Comparison of ENCODE assay signal across 16 mouse cellular contexts in genomic region chr2:28961024-28961585, GRCm38 (mm10). TPM values are rescaled to one million over a fixed set of nuclear protein-coding genes. Genes with fewer than 3 reads are reported as not detected.
DNase-seq lines count a peak whose midpoint lies in the region.
"Had no signal": no experiment of that assay in that cellular context is flagged by ENCODE, and none has a peak within 500 bp of the region (broad histone marks: within the 10 kb centered on the region; RNA-seq: fewer than 3 reads in every experiment).

No protein-coding gene starts in this region.

- peak; percentile 18 for DNase-seq in adrenal gland, postnatal 14 days
- no peak for DNase-seq in adrenal gland, postnatal 10 days
- DNase-seq in kidney, postnatal 36 days: peak; percentile 6 to 35
- DNase-seq in kidney, adult 11 months: no peak
- DNase-seq in R1 (ENCODE audit: low read depth, low spot score): peak; percentile 53
- peak; percentile 10 for DNase-seq in lung, postnatal 25 days (ENCODE audit: low spot score)
- DNase-seq in spleen, adult 18-20 months: no peak
- DNase-seq in retina, postnatal 1 day: no peak
- DNase-seq: cerebellum, adult 11 months; cerebellum, postnatal 14 days; embryo, embryonic 11 days; gastrocnemius, postnatal 36 days; layer of hippocampus, adult 9-11 months; right cerebral cortex, postnatal 25 days had no signal

RNA-seq across cellular contexts. Expression of gene Barhl1, which starts 44.6 kb away (rescaled TPM):
- total RNA-seq in adrenal gland, postnatal 14 days (2021): 0.26 TPM in 1 of 2 replicates, not detected in the other
- total RNA-seq in adrenal gland, postnatal 10 days (2021): under 1 TPM; 0.12 to 0.24 TPM
- total RNA-seq: gastrocnemius, postnatal 36 days; hematopoietic stem cell, adult 5-6 weeks; left cerebral cortex, postnatal 10 days had no signal

Comparison
In these comparisons a context has a peak if more than half of its experiments do, and no peak if none do; other contexts are left out.
1. DNase-seq: peak in adrenal gland, postnatal 14 days (single experiment), kidney, postnatal 36 days (2 of 2), R1 (single experiment) and lung, postnatal 25 days (single experiment); none in adrenal gland, postnatal 10 days (single experiment), kidney, adult 11 months (single experiment), spleen, adult 18-20 months (0 of 2) and retina, postnatal 1 day (single experiment).